Mouse (Mus musculus) cerebellum, adult 18-20 months (tissue): ENCODE measurements around the gene Tuba3a.

Experiments
- DNase-seq, 2 experiments: peaks; one replicate each; pipeline ENCODE4 v3.0.0; 2021

Tuba3a gene

DNA sequence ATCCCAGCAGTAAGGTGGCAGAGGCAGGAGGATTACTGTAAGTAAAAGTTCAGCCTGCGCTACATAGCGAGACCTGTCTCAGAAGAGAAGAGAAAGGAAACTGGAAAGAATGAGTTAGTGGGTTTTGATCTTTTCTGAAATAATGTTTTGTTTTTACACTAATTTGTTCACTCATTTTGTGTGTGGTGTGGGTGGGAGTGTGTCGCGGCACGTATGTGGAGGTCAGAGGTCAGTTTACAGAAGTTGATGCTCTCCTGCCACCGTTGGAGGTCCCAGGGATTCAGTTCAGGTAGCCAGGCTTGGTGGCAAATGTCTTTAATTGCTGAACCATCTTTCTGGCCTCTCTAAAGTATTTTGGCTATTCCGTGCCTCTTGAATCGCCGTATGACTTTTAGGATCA lies 21.6 kb downstream of the Tuba3a start:
- no peak for DNase-seq

DNA sequence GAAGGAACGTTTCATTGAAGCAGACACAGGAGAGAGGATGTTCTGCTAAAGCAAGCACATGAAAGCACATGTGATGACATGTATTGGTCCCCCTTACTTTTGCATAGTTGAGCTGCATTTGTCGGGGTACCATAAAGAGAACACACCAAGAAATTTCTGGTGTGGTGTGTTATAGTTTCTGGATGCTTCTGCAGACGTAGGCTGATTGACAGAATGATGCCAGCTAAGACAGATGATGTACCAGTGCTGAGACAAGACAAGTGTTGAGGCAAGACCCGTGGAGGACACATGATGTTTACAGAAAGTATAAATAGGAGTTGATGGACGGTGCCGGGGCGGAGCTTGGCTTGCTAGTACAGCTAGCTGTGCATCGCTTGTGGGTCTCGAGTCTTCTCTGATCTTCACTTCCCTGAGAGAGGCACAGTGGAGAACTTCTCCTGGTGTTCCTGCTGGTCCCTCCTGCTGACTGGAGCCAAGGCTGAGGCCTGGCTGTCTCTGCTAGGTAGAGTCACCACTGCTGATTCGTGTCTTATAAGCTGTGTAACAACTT lies 25.8 kb downstream of the Tuba3a start:
- DNase-seq = no peak

DNA sequence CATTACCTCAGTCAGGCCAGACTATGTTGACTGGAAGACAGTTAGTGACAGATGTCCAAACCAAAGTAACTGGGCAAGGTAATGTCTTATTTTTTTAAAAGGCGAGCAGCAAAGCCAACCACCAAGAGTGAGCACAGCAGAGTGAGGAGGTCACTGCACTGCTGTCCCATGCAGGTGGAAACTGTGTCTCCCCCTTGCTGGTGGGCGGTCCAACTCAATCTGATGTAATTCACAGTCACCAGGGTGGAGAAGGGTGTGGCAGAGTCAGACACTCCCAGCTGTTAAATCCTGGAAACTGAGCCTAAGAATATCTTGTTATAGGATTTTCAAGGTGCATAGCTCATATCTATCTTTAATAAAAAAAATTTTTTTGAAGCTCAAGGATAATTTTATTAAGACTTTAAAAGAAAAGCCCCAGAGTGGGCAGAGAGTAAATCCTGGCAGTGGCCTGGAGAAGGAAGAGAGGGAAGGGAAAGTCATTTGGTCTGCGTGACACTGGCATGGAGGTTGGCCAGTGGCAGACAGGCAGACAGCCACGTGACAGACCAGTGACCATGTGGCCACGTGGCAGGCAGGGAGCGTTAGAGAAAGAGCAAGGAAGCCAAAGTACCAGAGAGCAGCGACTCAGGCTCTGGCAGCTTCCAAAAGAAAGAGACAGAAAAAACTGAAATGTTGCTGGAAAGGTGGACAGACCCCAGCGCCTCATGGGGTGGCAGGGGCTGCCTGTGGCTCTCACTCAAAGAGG lies 29.4 kb downstream of the Tuba3a start:
- peak; percentile 42 to 61 for DNase-seq

DNA sequence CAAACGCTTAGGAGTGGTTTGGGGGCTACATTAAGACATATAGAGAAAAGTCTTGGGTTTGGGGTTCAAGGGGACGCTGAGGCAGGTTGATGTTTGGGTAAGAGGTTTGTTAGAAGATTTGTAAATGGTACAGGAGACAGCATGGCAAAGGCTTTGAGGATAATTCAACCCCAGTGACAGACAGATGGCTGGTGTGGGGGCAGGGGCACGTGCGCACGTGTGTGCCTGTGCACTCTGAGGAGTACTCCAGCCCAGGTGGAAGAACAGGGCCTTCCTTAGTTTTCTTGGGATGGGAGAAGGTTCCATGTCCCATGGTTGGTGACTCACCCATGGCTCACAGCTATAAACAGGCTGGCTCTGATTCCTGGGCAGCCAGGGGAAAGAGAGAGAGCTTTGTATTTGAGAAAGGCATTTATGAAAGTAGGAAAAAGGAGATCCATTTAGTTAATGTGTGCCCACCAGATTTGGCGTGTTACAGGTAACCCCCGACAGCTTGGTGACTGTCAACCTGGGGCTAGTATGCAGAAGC lies 30.3 kb downstream of the Tuba3a start:
- no peak for DNase-seq

DNA sequence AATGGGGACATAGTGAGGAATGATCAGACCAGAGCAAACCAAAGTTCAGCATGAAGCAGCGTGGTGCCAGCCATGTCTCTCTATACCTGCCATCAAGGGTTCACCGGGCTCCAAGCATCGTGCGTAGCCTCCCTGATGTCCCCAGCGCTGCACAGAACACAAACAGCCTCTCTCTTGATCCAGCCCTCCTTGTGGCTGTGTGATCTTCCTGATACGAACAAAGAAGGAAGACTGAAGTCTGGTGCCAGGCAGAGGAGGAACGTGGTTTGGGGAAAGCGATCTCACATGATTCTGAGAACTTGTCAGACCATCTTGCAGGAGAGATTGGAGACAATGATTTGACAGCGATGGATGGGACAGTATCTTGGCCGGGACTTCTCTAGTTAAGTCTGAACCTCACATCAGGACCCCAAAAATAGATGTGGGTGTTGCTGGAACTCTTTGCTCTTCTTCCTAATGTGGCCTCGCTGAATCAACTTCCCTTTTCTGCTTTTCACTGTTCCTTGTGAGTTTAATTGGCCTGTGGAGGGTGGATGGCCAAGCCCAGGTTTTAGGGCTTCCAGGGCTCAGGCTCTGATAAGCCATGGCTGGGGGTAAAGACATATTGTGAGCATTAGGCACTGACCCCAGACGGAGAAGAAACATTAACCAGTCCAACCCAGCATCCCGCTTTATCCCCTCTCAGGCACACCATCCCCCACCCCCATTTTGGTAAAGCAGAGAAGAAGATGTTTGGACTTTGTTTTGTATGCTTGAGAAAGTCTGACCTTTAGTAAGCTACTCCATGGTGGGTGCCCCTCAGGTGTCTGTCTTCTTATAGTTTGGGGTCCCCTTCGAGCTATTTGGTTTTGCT lies 31.8 kb downstream of the Tuba3a start:
- DNase-seq = no peak

DNA sequence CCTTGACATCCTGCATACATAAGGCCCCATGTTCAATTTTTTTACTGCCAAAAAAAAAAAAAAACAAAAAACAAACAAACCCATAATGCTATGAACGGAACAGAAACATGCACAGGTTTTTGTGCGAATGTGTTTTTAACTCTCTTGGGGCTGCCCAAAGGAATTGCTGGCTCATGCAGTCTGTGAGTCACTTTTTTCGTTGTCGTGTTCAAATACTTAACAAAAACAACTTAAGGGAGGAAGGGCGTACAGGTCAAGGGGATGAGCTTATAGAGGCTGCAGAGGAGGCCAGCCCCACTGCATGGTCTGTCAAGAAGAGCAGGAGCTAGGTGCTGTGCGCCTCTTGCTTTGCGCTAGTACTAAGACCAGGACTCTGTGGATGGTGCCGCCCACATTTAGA lies 33.1 kb downstream of the Tuba3a start:
- no peak for DNase-seq

DNA sequence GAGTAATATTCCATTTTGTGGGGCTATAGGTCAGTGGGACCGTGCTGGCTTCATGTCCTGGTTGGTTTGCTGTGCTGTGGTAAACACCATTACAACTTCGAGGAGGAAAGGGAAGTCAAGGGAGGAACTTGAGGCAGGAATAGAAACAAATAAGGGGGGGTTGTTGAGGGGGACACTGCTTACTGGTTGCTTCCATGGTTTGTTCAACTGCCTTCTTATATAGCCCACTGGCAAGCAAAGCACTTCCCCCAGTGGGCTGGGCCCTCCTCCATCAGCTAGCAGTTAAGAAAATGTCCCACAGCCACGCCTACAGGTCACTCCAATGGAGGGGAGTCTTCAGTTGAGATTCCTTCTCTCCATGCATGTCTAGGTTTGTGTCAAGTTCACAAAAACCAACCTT lies 33.6 kb downstream of the Tuba3a start:
- no peak for DNase-seq

DNA sequence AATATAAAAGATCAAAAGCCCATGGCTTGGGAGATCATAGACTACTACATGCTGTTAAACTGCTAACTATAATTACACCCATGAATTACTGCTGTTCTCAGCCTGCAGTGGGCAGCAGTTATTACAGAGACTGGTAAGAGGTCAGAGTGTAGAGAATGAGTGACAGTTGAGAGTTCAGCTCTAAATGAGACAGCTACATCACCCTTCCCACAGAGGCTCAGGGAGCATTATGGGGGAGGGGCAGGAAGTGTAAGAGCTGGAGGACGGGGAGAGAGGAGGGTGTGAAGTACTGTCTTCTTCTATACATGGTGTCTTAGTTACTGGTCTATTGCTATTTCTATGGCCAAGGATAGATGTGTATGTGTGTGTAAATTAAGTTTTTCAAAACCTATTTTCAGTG lies 41.3 kb downstream of the Tuba3a start:
- no peak for DNase-seq

DNA sequence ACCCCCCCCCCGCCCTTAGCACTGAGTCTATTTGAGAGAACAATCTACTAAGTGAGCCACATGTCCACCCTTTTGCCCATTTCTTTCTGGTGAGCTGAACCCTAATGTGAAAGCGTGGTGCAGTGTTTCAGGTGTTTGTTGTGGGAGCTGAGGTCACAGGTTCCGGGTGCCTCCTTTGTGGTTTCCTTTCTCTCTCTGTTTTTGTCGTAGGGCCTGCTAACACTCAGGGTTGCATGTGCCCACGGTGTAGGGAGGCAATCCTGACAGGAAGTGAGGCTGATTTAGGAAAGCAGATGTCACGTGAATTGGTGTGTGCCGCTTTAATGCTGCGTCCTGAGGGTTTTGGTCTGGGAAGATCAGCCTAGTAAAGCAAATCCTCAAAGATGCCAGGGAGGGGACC lies 44.3 kb downstream of the Tuba3a start:
- DNase-seq = no peak

DNA sequence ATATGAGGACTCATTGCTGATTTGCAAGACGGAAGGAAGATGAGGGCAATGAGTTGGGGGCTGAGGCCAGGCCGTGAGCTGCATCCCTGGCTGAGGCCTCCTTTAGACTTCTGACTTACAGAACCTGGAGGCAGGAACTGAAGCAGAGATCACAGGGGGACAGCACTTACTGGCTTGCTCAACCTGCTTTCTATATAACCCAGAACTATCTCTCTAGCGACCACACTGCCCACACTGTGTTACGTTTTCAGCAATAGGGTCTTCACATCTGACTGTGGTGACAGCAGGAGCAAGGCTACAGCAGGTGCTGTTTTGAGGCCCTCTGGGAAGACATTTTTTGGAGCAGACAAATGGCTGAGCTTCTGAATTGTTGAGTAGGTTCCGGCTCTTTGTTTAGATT lies 45.2 kb downstream of the Tuba3a start:
- DNase-seq = no peak

DNA sequence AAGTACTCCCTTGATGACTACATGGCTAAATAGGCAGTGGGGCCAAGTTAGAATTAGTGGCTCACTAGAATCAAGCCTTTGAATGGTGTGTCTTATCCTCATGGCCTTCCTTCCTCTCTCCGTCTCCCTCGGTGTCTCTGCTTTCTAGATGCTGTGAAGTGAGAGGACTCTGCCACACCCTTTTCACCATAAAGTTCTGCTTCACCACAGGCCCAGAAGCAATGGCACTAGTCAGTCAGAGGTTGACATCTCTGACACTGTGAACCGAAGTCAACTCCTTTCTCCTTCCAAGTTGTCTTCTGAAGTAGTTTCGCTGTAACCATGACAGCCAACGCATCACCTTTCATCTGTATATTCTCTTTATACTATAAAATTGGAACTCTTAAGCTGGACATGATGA lies 46.3 kb downstream of the Tuba3a start:
- DNase-seq = no peak

DNA sequence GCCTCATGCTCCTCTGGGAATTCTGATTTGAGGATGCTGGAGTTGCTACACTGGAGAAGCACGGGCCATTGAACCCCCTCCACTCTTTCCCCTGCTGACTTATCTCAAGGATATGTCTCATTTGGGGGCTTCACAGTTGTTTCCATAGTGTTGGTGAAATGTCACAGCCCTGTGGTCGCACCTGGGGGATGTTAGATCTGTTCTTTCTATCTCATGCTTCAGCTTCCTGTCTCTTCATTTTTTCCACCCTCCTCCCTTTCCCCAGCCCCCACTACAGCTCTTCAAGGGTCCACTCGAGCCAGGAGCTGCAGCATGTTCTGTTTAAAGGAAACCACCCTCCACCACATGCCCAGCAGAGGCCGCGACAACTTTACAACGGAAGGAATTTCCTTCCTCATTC lies 47.4 kb downstream of the Tuba3a start:
- no peak for DNase-seq

DNA sequence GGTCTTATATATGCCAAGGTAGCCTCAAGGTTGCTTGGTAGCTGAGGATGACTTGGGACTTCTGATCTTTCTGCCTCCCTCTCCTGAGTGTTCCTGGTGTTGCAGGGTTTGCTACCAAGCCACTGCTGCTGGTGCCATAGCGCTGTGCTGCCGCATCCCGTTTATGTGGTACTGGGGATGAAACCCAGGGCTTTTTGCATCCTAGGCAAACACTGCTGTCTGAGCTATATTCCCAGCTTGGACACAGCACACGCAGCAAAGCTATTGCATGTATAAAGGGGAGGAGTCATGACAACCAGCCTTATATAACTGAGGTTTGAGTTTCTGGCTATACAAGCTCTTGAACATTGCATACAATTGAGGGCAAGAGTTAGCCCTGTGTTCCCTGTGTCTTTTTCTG lies 48.4 kb downstream of the Tuba3a start:
- DNase-seq = no peak

DNA sequence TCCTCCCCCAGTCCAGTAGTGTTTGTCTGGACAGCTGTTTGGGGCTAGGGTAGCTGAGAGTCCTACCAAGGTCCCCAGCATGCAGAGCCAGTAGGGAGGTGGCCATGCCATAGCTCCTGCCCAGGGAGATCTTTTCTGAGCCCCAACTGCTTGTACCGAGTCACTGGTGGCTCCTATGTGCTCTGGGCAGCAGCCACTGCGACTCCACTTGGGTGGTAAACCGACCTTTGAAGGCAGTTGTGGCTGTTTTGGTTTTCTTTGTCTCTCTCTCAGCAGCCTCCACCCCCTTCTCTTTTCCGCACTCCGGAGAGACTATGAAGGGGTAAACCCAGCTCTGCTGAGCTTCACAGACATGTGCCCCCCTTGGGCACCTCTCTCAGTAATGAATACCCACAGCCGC lies 49.1 kb downstream of the Tuba3a start, which contains the start of gene Cd27:
Gene Cd27 (minus strand): TSS at position 229 of the 400 bp plus-strand sequence.
- no peak for DNase-seq

DNA sequence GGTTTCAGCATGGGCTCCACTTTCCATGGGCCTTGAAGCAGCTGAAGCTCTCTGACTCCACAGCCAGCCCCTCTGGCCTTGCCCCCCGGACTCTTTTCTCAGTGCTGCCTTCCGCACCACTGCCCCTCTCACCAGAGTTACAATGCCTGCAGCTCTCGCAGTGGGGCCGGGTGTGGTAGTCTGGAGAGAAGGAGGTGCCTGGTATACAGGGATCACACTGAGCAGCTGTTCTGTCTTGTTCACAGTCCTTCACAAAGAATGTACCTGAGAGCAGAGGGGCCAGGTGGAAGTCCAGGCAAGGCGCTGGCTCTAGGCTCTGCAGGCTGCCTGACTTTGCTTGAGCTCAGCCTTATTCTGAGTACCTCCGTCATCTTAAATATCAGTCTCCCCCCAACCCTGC lies 49.5 kb downstream of the Tuba3a start:
- DNase-seq = no peak

DNA sequence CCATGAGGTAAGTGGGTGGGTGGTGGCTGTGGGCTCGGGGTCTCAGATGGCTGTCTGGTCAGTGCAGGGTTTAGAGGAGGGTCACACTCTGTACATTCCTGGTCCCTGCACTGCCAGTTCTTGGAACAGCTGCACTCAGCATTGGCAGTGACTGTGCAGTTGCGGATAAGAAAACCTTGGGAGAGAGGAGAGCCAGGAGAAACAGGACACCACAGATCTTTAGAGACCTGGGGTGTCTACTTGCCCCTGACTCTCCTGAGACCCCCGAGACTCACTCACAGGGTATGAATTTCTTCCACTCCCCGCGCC lies 51.4 kb downstream of the Tuba3a start:
- DNase-seq = no peak

DNA sequence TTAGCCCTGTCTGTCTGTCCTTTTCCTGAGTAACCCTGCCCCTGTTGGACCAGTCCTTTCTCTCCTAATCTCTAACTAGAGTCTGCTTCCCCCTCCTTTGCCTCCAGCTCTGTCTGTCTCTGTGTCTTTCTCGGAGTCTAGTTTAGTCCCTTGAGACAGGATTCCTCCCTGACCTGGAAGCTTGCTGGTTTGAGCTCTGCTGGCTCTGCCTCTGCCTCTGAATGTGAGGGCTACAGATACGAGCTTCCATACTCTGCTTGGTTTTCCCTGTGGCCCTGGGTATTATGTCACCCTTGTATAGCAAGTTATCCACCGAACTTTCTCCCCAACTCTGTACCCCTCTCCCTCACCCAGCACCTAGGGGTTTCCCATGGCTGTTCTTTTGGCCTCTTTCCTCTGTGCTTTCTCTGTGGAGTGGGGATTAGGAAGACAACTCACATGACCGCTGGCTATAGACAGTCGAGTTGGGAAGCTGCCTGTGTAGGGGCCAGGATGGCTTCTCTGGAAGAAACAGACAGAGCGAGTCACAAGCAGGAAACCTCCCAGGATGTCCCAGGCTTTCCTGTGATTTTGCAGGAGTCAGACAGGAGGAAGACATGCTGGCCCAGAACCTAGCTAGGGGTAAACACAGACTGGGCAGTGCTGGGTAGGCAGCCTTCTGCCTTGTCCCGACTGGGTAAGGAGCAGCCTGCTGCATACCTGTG lies 51.9 kb downstream of the Tuba3a start:
- DNase-seq = no peak

DNA sequence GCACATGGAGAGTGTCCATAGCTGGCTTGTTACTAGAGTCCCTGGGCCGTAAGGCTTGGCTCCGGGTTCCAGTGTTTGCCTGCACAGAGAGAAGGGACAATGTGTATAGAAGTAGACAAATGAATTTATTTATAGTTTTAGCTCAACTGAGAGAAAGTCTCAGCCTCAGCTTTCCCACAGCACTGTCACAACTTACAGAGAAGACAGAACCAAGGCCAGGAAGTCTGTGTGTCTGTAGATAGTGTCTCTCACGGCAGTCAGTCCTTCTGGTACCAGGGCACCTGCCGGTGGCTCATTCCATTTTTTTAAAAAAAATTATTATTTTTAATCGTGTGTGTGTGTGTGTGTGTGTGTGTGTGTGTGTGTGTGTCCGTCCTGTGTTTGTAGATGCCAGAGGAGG lies 53.3 kb downstream of the Tuba3a start:
- DNase-seq = no peak

DNA sequence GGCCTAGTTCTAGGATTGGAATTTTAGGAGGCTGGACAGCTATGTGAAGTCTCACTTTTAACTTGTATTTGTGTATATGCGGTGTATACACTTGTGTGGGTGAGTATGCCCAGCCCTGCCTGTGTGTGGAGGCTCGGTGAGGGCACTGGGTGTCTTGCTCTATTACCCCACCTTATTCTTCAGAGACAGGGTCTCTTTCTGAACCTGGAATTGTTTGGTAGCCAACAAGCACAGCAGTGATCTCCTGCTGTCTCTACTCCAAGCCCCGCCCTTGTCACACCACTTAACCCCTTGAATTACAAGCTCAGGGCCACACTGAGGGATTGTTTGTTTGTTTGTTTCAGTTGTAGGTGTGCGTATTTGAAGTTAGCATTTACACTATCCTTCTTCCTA lies 53.8 kb downstream of the Tuba3a start:
- DNase-seq = no peak

DNA sequence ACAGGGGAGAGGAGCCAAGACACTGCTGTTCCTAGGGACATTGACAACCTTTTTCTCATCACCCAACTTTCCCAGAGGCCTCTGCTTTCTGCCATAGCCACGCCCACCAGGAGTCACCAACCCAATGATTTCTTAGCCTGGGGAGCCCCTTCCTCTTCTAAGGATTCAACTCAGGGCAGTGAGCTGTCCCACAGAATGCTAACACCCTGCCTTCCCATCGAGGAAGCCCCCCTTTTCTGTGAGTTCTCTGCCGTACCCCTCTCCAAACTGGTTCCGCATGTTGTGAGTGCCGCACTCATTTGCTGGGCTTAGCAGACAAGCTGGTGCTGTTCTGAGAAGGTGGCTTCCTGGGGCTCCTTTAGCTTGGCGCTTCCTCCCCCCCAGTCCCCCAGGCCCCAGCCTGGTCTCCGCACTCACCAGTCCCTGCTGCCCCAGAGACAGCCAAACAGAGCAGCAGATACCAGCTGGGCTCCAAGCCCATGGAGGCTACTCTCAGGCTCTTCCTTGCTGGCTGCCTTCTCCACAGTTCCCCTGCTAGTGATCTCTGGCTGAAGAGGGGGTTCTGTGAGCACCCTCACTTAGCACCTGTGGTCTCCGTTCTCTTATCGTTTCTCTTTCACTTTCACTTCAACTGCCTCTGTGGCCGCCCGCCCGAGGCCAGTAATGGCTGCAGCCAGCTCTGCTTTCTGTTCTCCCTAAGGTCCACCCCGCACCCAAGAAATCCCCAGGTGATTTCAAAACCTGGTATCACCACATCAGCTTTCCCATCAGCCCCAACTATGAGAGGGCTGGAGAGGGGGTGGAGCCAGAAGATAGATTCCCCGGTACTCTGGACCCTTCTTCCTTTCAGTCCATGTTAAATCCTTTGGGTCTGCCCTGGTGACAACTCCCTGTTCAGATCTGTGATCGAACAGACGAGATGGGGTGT lies 54.5 kb downstream of the Tuba3a start, which contains the start of gene Tapbpl:
Gene Tapbpl (minus strand): TSS at position 744 of the 928 bp plus-strand sequence.
- DNase-seq = peak; percentile 63 to 74

DNA sequence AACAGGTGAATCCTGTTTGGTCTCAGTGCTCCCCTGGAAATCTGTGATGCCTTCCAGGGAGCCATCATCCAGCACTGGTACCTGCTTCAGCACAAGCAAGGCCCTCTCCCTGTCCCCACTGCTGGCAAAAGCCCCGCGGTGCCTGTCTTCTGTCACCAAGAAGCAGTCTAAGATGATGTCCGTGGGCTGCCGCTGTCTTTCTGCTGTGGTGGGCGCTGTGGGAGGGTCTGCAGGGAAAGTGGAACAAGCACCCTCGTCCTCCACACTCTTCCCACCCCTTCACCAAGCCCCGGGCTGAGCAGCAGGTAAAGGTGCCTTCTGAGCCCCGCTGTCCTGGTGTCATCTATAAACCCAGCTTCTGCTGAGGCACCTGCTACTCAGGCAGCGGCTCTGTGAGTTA lies 55.3 kb downstream of the Tuba3a start:
- DNase-seq = no peak
